ENCODE assay signal across 27 mouse cellular contexts in the genomic region with DNA sequence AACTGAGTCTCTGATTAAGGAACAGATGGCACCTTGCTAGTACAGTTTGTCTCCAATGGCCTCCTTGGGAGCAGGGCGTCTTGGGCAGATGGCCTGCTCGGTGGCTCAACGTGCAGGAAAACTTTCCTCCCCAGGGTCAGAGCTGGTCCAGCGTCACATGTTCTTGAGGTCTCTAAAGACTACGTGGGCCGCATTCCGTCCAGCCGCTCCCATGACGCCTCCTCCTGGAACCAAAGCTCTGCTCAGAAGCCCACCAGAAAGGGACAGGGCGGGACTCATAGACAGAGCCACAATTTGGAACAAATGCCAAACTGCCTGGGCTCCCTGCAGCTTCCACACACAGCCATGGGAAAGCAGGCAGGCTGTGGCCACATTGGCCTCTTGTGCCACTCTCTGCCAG. TPM values are rescaled to one million over a fixed set of nuclear protein-coding genes. Genes with fewer than 3 reads are reported as not detected.
DNase-seq lines count a peak whose midpoint lies in the region; ATAC-seq and TF ChIP-seq lines count a peak whose summit lies in the region.
"Had no signal": no experiment of that assay in that cellular context is flagged by ENCODE, and none has a peak within 500 bp of the region (broad histone marks: within the 10 kb centered on the region; RNA-seq: fewer than 3 reads in every experiment).

No protein-coding gene starts in this region.

- 59% methylated on average over 10 of the region's 10 CpGs for WGBS in hindbrain, postnatal 0 days
- WGBS in hindbrain, embryonic 11.5 days = 84% methylated on average over 10 of the region's 10 CpGs
- 90% methylated on average over 10 of the region's 10 CpGs for WGBS in midbrain, postnatal 0 days
- 90% methylated on average over 10 of the region's 10 CpGs for WGBS in midbrain, embryonic 11.5 days
- 89% methylated on average over 10 of the region's 10 CpGs for WGBS in limb, embryonic 10.5 days

- intact Hi-C loops in heart, postnatal 10 days (cut with DNase I) = no loop called here

- peak; percentile 51 for DNase-seq in hindbrain, postnatal 0 days (ENCODE audit: low spot score)
- no peak for DNase-seq in hindbrain, embryonic 11.5 days (ENCODE audit: low spot score)
- peak; percentile 32 for DNase-seq in midbrain, postnatal 0 days (ENCODE audit: low spot score)
- DNase-seq in midbrain, embryonic 11.5 days (ENCODE audit: low spot score, missing footprints) = no peak
- peak; percentile 82 for DNase-seq in cerebellum, adult 9-11 months
- no peak for DNase-seq in limb, embryonic 10.5 days (ENCODE audit: low spot score)
- no peak for DNase-seq in Muller cell, postnatal 12 days (ENCODE audit: inconsistent ontology term)
- DNase-seq in heart, postnatal 10 days = no peak
- DNase-seq: adrenal gland, postnatal 14 days; forebrain, postnatal 0 days; gastrocnemius, postnatal 10 days; layer of hippocampus, adult 9-11 months; liver, postnatal 0 days; right cerebral cortex, postnatal 4 days; thymus, adult 2 months had no signal

- no peak for TF ChIP-seq CTCF in hindbrain, postnatal 0 days (IDR thresholded peaks at IDR 0.05; ENCODE audit: low read depth)
- TF ChIP-seq CTCF in midbrain, postnatal 0 days (IDR thresholded peaks at IDR 0.05) = no peak

- no peak overlapping the region for H3K27ac ChIP-seq in hindbrain, postnatal 0 days
- no peak overlapping the region for H3K27ac ChIP-seq in hindbrain, embryonic 11.5 days (ENCODE audit: low read depth, low read length)
- H3K27ac ChIP-seq in midbrain, postnatal 0 days (ENCODE audit: low read depth, low read length) = no peak overlapping the region
- no peak overlapping the region for H3K27ac ChIP-seq in midbrain, embryonic 11.5 days (ENCODE audit: low read depth, low read length)
- H3K27ac ChIP-seq in limb, embryonic 10.5 days = peak overlapping the region; percentile 42
- H3K27ac ChIP-seq: embryonic facial prominence, embryonic 10.5 days; embryonic facial prominence, embryonic 15.5 days; forebrain, embryonic 12.5 days; hindbrain, embryonic 12.5 days; kidney, postnatal 0 days; limb, embryonic 13.5 days; liver, embryonic 12.5 days; macrophage; midbrain, embryonic 15.5 days had no signal

- no peaks in the 10 kb centered on the region for H3K9me3 ChIP-seq in hindbrain, postnatal 0 days (ENCODE audit: low read length)
- no peaks in the 10 kb centered on the region for H3K9me3 ChIP-seq in hindbrain, embryonic 11.5 days (ENCODE audit: control insufficient read depth, low read length)
- H3K9me3 ChIP-seq in midbrain, postnatal 0 days (ENCODE audit: low read length) = no peaks in the 10 kb centered on the region
- no peaks in the 10 kb centered on the region for H3K9me3 ChIP-seq in midbrain, embryonic 11.5 days (ENCODE audit: control insufficient read depth, low read length)
- no peaks in the 10 kb centered on the region for H3K9me3 ChIP-seq in limb, embryonic 10.5 days (replicated peaks)
- H3K9me3 ChIP-seq: embryonic facial prominence, embryonic 10.5 days; embryonic facial prominence, embryonic 15.5 days; forebrain, embryonic 12.5 days; G1E; hindbrain, embryonic 12.5 days; limb, embryonic 13.5 days; liver, embryonic 12.5 days; midbrain, embryonic 15.5 days had no signal

- H3K4me3 ChIP-seq in hindbrain, postnatal 0 days (ENCODE audit: low read length) = no peak overlapping the region
- no peak overlapping the region for H3K4me3 ChIP-seq in hindbrain, embryonic 11.5 days (ENCODE audit: low read depth, low read length)
- H3K4me3 ChIP-seq in midbrain, postnatal 0 days (ENCODE audit: low read depth, low read length) = no peak overlapping the region
- H3K4me3 ChIP-seq in midbrain, embryonic 11.5 days (ENCODE audit: low read depth, low read length) = no peak overlapping the region
- no peak overlapping the region for H3K4me3 ChIP-seq in limb, embryonic 10.5 days
- H3K4me3 ChIP-seq: embryonic facial prominence, embryonic 10.5 days; embryonic facial prominence, embryonic 15.5 days; forebrain, embryonic 12.5 days; hindbrain, embryonic 12.5 days; limb, embryonic 13.5 days; liver, embryonic 12.5 days; midbrain, embryonic 15.5 days had no signal

- no peaks in the 10 kb centered on the region for H3K36me3 ChIP-seq in hindbrain, postnatal 0 days (ENCODE audit: insufficient read depth, low read length)
- no peaks in the 10 kb centered on the region for H3K36me3 ChIP-seq in hindbrain, embryonic 11.5 days (ENCODE audit: control insufficient read depth, insufficient read depth, low read length)
- no peaks in the 10 kb centered on the region for H3K36me3 ChIP-seq in midbrain, postnatal 0 days (ENCODE audit: insufficient read depth, low read length)
- H3K36me3 ChIP-seq in midbrain, embryonic 11.5 days (ENCODE audit: control insufficient read depth, insufficient read depth, low read length) = no peaks in the 10 kb centered on the region
- H3K36me3 ChIP-seq in limb, embryonic 10.5 days = no peaks in the 10 kb centered on the region
- H3K36me3 ChIP-seq: embryonic facial prominence, embryonic 10.5 days; embryonic facial prominence, embryonic 15.5 days; forebrain, embryonic 12.5 days; G1E; hindbrain, embryonic 12.5 days; limb, embryonic 13.5 days; liver, embryonic 12.5 days; midbrain, embryonic 15.5 days had no signal

- H3K4me2 ChIP-seq in hindbrain, postnatal 0 days (ENCODE audit: low read depth, low read length) = no peak overlapping the region
- H3K4me2 ChIP-seq in hindbrain, embryonic 11.5 days (replicated peaks; ENCODE audit: low read depth, low read length) = no peak overlapping the region
- no peak overlapping the region for H3K4me2 ChIP-seq in midbrain, postnatal 0 days (ENCODE audit: low read depth, low read length, poor library complexity, severe bottlenecking)
- H3K4me2 ChIP-seq in midbrain, embryonic 11.5 days = no peak overlapping the region
- H3K4me2 ChIP-seq: embryonic facial prominence, embryonic 15.5 days; forebrain, embryonic 12.5 days; hindbrain, embryonic 12.5 days; limb, embryonic 13.5 days; liver, embryonic 12.5 days; midbrain, embryonic 15.5 days had no signal

- H3K27me3 ChIP-seq in hindbrain, postnatal 0 days (ENCODE audit: insufficient read depth, low read length) = no peaks in the 10 kb centered on the region
- no peaks in the 10 kb centered on the region for H3K27me3 ChIP-seq in hindbrain, embryonic 11.5 days (ENCODE audit: control insufficient read depth, insufficient read depth, low read length)
- 0 out of 2 replicates have a peak, but pooled peaks cover 2% of the 10 kb centered on the region for H3K27me3 ChIP-seq in midbrain, postnatal 0 days (ENCODE audit: insufficient read depth, low read length)
- H3K27me3 ChIP-seq in midbrain, embryonic 11.5 days (ENCODE audit: control insufficient read depth, insufficient read depth, low read length) = no peaks in the 10 kb centered on the region
- 0 out of 2 replicates have a peak, but pooled peaks cover 6% of the 10 kb centered on the region for H3K27me3 ChIP-seq in limb, embryonic 10.5 days (ENCODE audit: low read depth, poor library complexity, severe bottlenecking)
- H3K27me3 ChIP-seq: embryonic facial prominence, embryonic 15.5 days; forebrain, embryonic 12.5 days; hindbrain, embryonic 12.5 days; liver, embryonic 12.5 days; midbrain, embryonic 15.5 days; Patski had no signal

- ATAC-seq in hindbrain, postnatal 0 days = 0 out of 2 replicates have a peak, but pooled peaks have one; percentile 24
- ATAC-seq in hindbrain, embryonic 11.5 days (ENCODE audit: low FRiP score) = no peak
- no peak for ATAC-seq in midbrain, postnatal 0 days (ENCODE audit: low FRiP score)
- ATAC-seq in midbrain, embryonic 11.5 days (ENCODE audit: low FRiP score) = no peak
- ATAC-seq: forebrain, postnatal 0 days; intestine, postnatal 0 days; liver, embryonic 12.5 days; liver, postnatal 0 days; midbrain, embryonic 15.5 days; Patski had no signal

- 0 out of 2 replicates have a peak, but pooled peaks cover 5% of the 10 kb centered on the region for H3K4me1 ChIP-seq in hindbrain, postnatal 0 days (ENCODE audit: insufficient read depth, low read length)
- H3K4me1 ChIP-seq in hindbrain, embryonic 11.5 days (replicated peaks; ENCODE audit: control insufficient read depth, insufficient read depth, low read length) = no peaks in the 10 kb centered on the region
- H3K4me1 ChIP-seq in midbrain, postnatal 0 days (ENCODE audit: insufficient read depth, low read length) = no peaks in the 10 kb centered on the region
- H3K4me1 ChIP-seq in midbrain, embryonic 11.5 days (ENCODE audit: control insufficient read depth, insufficient read depth, low read length) = no peaks in the 10 kb centered on the region
- peaks cover 55% of the 10 kb centered on the region for H3K4me1 ChIP-seq in limb, embryonic 10.5 days
- H3K4me1 ChIP-seq: embryonic facial prominence, embryonic 15.5 days; forebrain, embryonic 12.5 days; hindbrain, embryonic 12.5 days; midbrain, embryonic 15.5 days had no signal

- H3K9ac ChIP-seq in hindbrain, postnatal 0 days (replicated peaks; ENCODE audit: low read length) = no peak overlapping the region
- no peak overlapping the region for H3K9ac ChIP-seq in hindbrain, embryonic 11.5 days (ENCODE audit: low read depth, low read length)
- H3K9ac ChIP-seq in midbrain, postnatal 0 days (replicated peaks; ENCODE audit: low read length, poor library complexity, severe bottlenecking) = no peak overlapping the region
- H3K9ac ChIP-seq in midbrain, embryonic 11.5 days (ENCODE audit: low read length) = no peak overlapping the region
- H3K9ac ChIP-seq: embryonic facial prominence, embryonic 15.5 days; forebrain, embryonic 12.5 days; forebrain, postnatal 0 days; hindbrain, embryonic 12.5 days; limb, embryonic 13.5 days; liver, embryonic 12.5 days; liver, postnatal 0 days; midbrain, embryonic 15.5 days had no signal

RNA-seq across cellular contexts. Expression of a gene that starts 25.8 kb away (rescaled TPM):
- 1.9 and 3.5 TPM in 2 replicates for total RNA-seq in hindbrain, postnatal 0 days (2014; rRNA removed)
- polyA plus RNA-seq in hindbrain, postnatal 0 days (2015; fragmentation: Nextera tagmentation; extraction: Ambion mirVana) = 2.6 and 3.7 TPM in 2 replicates
- polyA plus RNA-seq in hindbrain, embryonic 11.5 days (2014; fragmentation: Nextera tagmentation; extraction: Ambion mirVana) = 0.67 and 0.88 TPM in 2 replicates
- 3.0 and 4.0 TPM in 2 replicates for total RNA-seq in midbrain, postnatal 0 days (2014; rRNA removed)
- 2.5 and 2.9 TPM in 2 replicates for polyA plus RNA-seq in midbrain, postnatal 0 days (2015; fragmentation: Nextera tagmentation; extraction: Ambion mirVana)
- 0.71 and 0.73 TPM in 2 replicates for polyA plus RNA-seq in midbrain, embryonic 11.5 days (2014; fragmentation: Nextera tagmentation; extraction: Ambion mirVana)
- polyA plus RNA-seq in limb, embryonic 10.5 days (2016; fragmentation: Nextera tagmentation; extraction: Ambion mirVana) = 0.30 and 0.74 TPM in 2 replicates
- 1 to 10 TPM; 7.3 to 7.5 TPM for total RNA-seq in heart, postnatal 10 days (2021)

RNA-seq across cellular contexts. Expression of a gene that starts 53.0 kb away (rescaled TPM):
- total RNA-seq in hindbrain, postnatal 0 days (2014; rRNA removed) = 13.6 and 22.2 TPM in 2 replicates
- 10.0 and 11.9 TPM in 2 replicates for polyA plus RNA-seq in hindbrain, postnatal 0 days (2015; fragmentation: Nextera tagmentation; extraction: Ambion mirVana)
- polyA plus RNA-seq in hindbrain, embryonic 11.5 days (2014; fragmentation: Nextera tagmentation; extraction: Ambion mirVana) = 9.7 and 10.6 TPM in 2 replicates
- 11.0 and 19.7 TPM in 2 replicates for total RNA-seq in midbrain, postnatal 0 days (2014; rRNA removed)
- 11.5 and 11.7 TPM in 2 replicates for polyA plus RNA-seq in midbrain, postnatal 0 days (2015; fragmentation: Nextera tagmentation; extraction: Ambion mirVana)
- 10.1 and 10.3 TPM in 2 replicates for polyA plus RNA-seq in midbrain, embryonic 11.5 days (2014; fragmentation: Nextera tagmentation; extraction: Ambion mirVana)
- polyA plus RNA-seq in limb, embryonic 10.5 days (2016; fragmentation: Nextera tagmentation; extraction: Ambion mirVana) = 16.2 and 17.2 TPM in 2 replicates
- 1 to 10 TPM; 2.8 to 3.6 TPM for total RNA-seq in heart, postnatal 10 days (2021)

Comparison
In these comparisons a context has a peak if more than half of its experiments do, and no peak if none do; other contexts are left out.
1. DNase-seq: peak in hindbrain, postnatal 0 days (single experiment), midbrain, postnatal 0 days (single experiment) and cerebellum, adult 9-11 months (single experiment); none in hindbrain, embryonic 11.5 days (single experiment), midbrain, embryonic 11.5 days (single experiment), limb, embryonic 10.5 days (single experiment), Muller cell, postnatal 12 days (single experiment) and heart, postnatal 10 days (0 of 2).